Mouse (Mus musculus) testis, adult 2 months (tissue): Measurements from ENCODE around the gene Caln1. TPM values are rescaled to one million over a fixed set of nuclear protein-coding genes. Genes with fewer than 3 reads are reported as not detected.

Experiments
- H3K27ac ChIP-seq: fragments of 200-500 bp; 2 replicates; pipeline ENCODE4 v1.5.1; 2012; ENCODE audit warnings: low read depth, low read length; ENCODE audit not compliant: control insufficient read depth, insufficient read depth
- H3K27me3 ChIP-seq: fragments of 200-500 bp; 2 replicates; pipeline ENCODE4 v1.6.1; 2012; ENCODE audit warnings: mild to moderate bottlenecking, low read length, moderate library complexity; ENCODE audit not compliant: control insufficient read depth, insufficient read depth
- H3K36me3 ChIP-seq: fragments of 200-500 bp; 2 replicates; pipeline ENCODE4 v1.6.1; 2012; ENCODE audit warnings: mild to moderate bottlenecking, low read length; ENCODE audit not compliant: control insufficient read depth, insufficient read depth
- H3K4me1 ChIP-seq: fragments of 200-500 bp; 2 replicates; pipeline ENCODE4 v1.6.1; 2012; ENCODE audit warnings: low read length; ENCODE audit not compliant: control insufficient read depth, insufficient read depth
- H3K4me3 ChIP-seq: fragments of 200-500 bp; 2 replicates; pipeline ENCODE4 v1.5.1; 2012; ENCODE audit warnings: low read depth, mild to moderate bottlenecking, low read length, moderate library complexity, mixed read lengths; ENCODE audit not compliant: control insufficient read depth
- CTCF ChIP-seq: fragments of 200-500 bp; IDR thresholded peaks from 2 replicates; pipeline ENCODE4 v1.5.1; 2012; ENCODE audit warnings: low read depth, mild to moderate bottlenecking, inconsistent platforms, low read length, moderate library complexity; ENCODE audit not compliant: control insufficient read depth, insufficient read depth, insufficient replicate concordance
- POLR2A ChIP-seq: fragments of 200-500 bp; IDR thresholded peaks from 2 replicates; pipeline ENCODE4 v1.6.1; 2012; ENCODE audit warnings: low read depth, mild to moderate bottlenecking, inconsistent platforms, low read length, moderate library complexity; ENCODE audit not compliant: control insufficient read depth
- polyA plus RNA-seq: library from polyadenylated mRNA; depleted of rRNA; stranded (reverse); fragments of >200 nt; gene quantifications from 2 replicates; pipeline ENCODE4 v1.2.3, GENCODE M21; 2012

The Caln1 gene
- polyA plus RNA-seq, 1 experiment: 1.3 TPM

- Histone ChIP-seq H3K36me3 (no peaks in the 10 kb centered on the region; the same call in 1 of the 2 replicates), H3K4me1 (no peaks in the 10 kb centered on the region), H3K27me3 (no peaks in the 10 kb centered on the region), H3K4me3 (no peak overlapping the region), H3K27ac (no peak overlapping the region)
- TF ChIP-seq POLR2A: no peak
- TF ChIP-seq CTCF: no peak
Measured at GRCm38 (mm10) chr5:130330801-130331200, 38.5 kb upstream of the Caln1 start.

DNA sequence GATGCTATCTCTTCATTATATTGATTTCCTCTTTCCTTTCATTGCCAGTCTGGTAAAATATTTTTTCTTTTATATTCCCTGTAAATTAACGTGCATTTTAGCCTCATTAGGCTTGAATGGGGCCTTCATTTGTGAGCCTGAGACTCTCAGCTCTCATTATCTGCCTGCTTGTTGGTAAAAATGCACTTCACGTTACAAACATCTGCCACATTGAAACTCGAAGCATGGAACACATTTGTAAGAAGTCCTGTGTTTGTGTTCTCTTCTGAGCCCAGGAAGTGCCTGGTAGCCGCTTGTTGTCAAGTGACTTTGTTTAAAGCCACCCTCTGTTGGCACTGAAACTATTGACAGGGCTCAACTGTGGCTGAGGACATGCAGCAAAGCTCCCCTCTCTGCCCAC is 38.0 kb upstream of the Caln1 start:
- TF ChIP-seq POLR2A (no peak), CTCF (no peak)
- H3K4me3 ChIP-seq: no peak overlapping the region
- H3K4me1 ChIP-seq: no peaks in the 10 kb centered on the region
- H3K36me3 ChIP-seq: no peaks in the 10 kb centered on the region; the same call in 1 of the 2 replicates
- H3K27ac ChIP-seq: no peak overlapping the region
- no peaks in the 10 kb centered on the region for H3K27me3 ChIP-seq

GRCm38 (mm10) chr5:130333566-130333965 is 35.7 kb upstream of the Caln1 start:
- Histone ChIP-seq H3K36me3 (no peaks in the 10 kb centered on the region; the same call in 1 of the 2 replicates), H3K27ac (no peak overlapping the region), H3K4me3 (no peak overlapping the region), H3K27me3 (no peaks in the 10 kb centered on the region), H3K4me1 (no peaks in the 10 kb centered on the region)
- TF ChIP-seq CTCF (no peak), POLR2A (no peak)

- H3K36me3 ChIP-seq: no peaks in the 10 kb centered on the region; the same call in 1 of the 2 replicates
- no peaks in the 10 kb centered on the region for H3K27me3 ChIP-seq
- H3K27ac ChIP-seq: no peak overlapping the region
- H3K4me1 ChIP-seq: no peaks in the 10 kb centered on the region
- H3K4me3 ChIP-seq: no peak overlapping the region
- no peak for TF ChIP-seq CTCF
- no peak for TF ChIP-seq POLR2A
Measured at GRCm38 (mm10) chr5:130333971-130334370, 35.3 kb upstream of the Caln1 start.

- Histone ChIP-seq H3K36me3 (no peaks in the 10 kb centered on the region; the same call in 1 of the 2 replicates), H3K27ac (no peak overlapping the region), H3K4me1 (no peaks in the 10 kb centered on the region), H3K4me3 (no peak overlapping the region), H3K27me3 (no peaks in the 10 kb centered on the region)
- TF ChIP-seq POLR2A: no peak
- no peak for TF ChIP-seq CTCF
Measured at GRCm38 (mm10) chr5:130335462-130335861, 33.8 kb upstream of the Caln1 start.

- Histone ChIP-seq H3K27ac (no peak overlapping the region), H3K36me3 (no peaks in the 10 kb centered on the region), H3K4me3 (no peak overlapping the region), H3K4me1 (peaks cover 8% of the 10 kb centered on the region), H3K27me3 (no peaks in the 10 kb centered on the region)
- TF ChIP-seq POLR2A (no peak), CTCF (no peak)
Measured at GRCm38 (mm10) chr5:130340656-130341055, 28.6 kb upstream of the Caln1 start.

GRCm38 (mm10) chr5:130344999-130345398 is 24.3 kb upstream of the Caln1 start:
- H3K27ac ChIP-seq: no peak overlapping the region
- H3K27me3 ChIP-seq: no peaks in the 10 kb centered on the region
- no peak overlapping the region for H3K4me3 ChIP-seq
- peaks cover 8% of the 10 kb centered on the region for H3K4me1 ChIP-seq
- H3K36me3 ChIP-seq: no peaks in the 10 kb centered on the region
- TF ChIP-seq CTCF: no peak
- no peak for TF ChIP-seq POLR2A

DNA sequence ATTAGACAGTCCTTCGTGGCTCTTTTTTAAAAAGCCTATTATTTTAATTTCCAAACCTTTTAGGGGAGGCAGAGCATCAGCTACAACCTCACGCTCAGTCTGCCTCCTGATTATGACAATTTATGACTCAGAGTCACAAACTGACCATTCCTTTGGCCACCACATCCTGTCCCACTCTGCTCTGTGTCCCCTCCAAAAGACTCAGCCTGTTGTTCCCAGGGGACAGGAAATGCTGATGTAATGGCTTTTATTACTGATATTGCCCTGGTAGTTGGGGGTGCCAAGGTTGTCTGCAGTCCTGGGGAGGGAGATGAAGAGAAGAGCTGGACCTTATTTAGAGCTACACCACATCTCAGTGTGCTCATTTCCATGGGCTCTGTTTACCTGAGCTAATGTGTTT is 23.4 kb upstream of the Caln1 start:
- H3K27ac ChIP-seq: no peak overlapping the region

More for the DNA sequence above, 23.4 kb upstream of the Caln1 start:
- Histone ChIP-seq H3K36me3 (no peaks in the 10 kb centered on the region), H3K4me3 (no peak overlapping the region), H3K4me1 (peaks cover 8% of the 10 kb centered on the region), H3K27me3 (no peaks in the 10 kb centered on the region)
- TF ChIP-seq POLR2A: no peak
- no peak for TF ChIP-seq CTCF
